Mouse (Mus musculus): Measurements from ENCODE around the gene Rpa1.

The Rpa1 gene

GRCm38 (mm10) chr11:75263274-75263963 is 84.7 kb downstream of the Rpa1 start:
- no peak for DNase-seq (ENCODE audit: low read depth, low spot score)

GRCm38 (mm10) chr11:75262791-75263190 is 85.3 kb downstream of the Rpa1 start:
- no peak for DNase-seq (ENCODE audit: low read depth, low spot score)

GRCm38 (mm10) chr11:75262181-75262580 is 85.9 kb downstream of the Rpa1 start:
- no peak for DNase-seq (ENCODE audit: low read depth, low spot score)

- DNase-seq (ENCODE audit: low read depth, low spot score) = no peak
These were observed 86.4 kb downstream of the Rpa1 start for GRCm38 (mm10) chr11:75261730-75262129.

GRCm38 (mm10) chr11:75261016-75261415 is 87.1 kb downstream of the Rpa1 start:
- no peak for DNase-seq (ENCODE audit: low read depth, low spot score)

GRCm38 (mm10) chr11:75259996-75260561 is 88.0 kb downstream of the Rpa1 start:
- DNase-seq (ENCODE audit: low read depth, low spot score) = no peak

GRCm38 (mm10) chr11:75259416-75259815 is 88.7 kb downstream of the Rpa1 start:
- DNase-seq (ENCODE audit: low read depth, low spot score) = no peak

GRCm38 (mm10) chr11:75257056-75257648 is 91.0 kb downstream of the Rpa1 start:
- DNase-seq (ENCODE audit: low read depth, low spot score) = no peak

GRCm38 (mm10) chr11:75255330-75255729 is 92.8 kb downstream of the Rpa1 start:
- no peak for DNase-seq (ENCODE audit: low read depth, low spot score)

- DNase-seq (ENCODE audit: low read depth, low spot score) = no peak
These were observed 93.7 kb downstream of the Rpa1 start for GRCm38 (mm10) chr11:75254252-75254912.

GRCm38 (mm10) chr11:75251557-75252070 is 96.5 kb downstream of the Rpa1 start:
- no peak for DNase-seq (ENCODE audit: low read depth, low spot score)

- DNase-seq (ENCODE audit: low read depth, low spot score) = no peak
These were observed 97.1 kb downstream of the Rpa1 start for GRCm38 (mm10) chr11:75251006-75251512.

- no peak for DNase-seq (ENCODE audit: low read depth, low spot score)
These were observed 98.5 kb downstream of the Rpa1 start for GRCm38 (mm10) chr11:75249588-75249987.

Data from A20 (cell line).